Mouse (Mus musculus): Measurements from ENCODE around the gene Sorl1.

Sorl1 gene

DNA sequence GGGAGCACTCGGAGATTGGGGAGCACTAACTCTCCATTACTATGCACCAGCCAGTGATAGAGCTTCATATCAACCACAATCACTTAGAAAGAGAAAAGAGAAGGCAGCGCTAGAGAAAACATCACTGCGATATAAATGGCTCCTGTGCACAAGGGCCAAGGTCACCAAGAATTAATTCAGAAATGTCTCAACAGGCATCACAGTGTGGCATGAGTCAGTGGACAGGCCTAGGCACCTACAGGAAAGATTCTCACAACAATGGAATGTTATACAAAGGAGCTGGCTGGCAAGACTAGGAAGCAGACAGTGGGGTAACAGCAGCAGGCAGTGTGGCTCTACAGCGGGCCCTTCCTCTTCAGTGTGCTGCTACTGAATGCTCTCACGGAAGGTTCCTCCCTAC, 115.6 kb downstream of the Sorl1 start:
- DNase-seq (ENCODE audit: low read depth, low spot score), result no peak

GRCm38 (mm10) chr9:42005101-42005500, 119.0 kb downstream of the Sorl1 start:
- no peak for DNase-seq (ENCODE audit: low read depth, low spot score)

GRCm38 (mm10) chr9:42004140-42004539, 120.0 kb downstream of the Sorl1 start:
- DNase-seq (ENCODE audit: low read depth, low spot score), result no peak

- no peak for DNase-seq (ENCODE audit: low read depth, low spot score)
These were observed 124.3 kb downstream of the Sorl1 start for GRCm38 (mm10) chr9:41999498-42000473.

DNA sequence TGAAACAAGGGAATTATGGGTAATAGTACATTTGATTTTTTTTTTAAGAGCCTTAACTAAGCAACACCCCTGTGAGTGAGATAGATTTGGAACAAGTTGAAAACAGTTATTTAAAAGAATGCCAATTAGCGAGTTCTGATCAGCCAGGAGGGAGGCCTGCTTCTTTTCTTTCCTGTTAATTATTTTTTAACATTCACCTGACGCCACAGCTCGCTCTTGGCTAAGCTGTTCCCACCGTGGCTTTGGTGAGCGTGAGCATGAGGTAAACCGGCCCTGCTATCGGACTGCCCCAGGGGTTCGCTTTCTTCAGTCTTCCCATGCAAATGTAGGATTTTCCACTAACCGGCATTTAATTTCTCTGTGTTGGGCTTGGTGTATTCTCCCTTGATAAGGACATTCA, 128.8 kb downstream of the Sorl1 start:
- no peak for DNase-seq (ENCODE audit: low read depth, low spot score)

DNA sequence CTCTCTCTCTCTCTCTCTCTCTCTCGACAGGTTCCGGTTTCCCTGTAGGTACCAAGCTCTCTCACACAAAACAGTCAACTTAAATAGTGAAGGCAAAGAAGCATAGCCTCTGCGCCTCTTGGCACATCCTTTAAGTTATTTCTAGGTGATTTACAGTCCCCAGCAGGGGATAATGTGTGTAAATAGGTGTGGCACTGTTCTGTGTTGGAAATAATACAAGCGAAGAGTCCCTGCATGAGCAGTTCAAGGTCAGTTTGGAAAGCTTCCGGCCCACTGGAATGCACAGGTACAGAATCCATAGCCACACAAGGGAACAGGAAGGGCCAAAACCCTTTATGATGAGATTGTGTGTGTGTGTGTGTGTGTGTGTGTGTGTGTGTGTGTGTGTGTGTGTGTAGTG, 130.3 kb downstream of the Sorl1 start:
- no peak for DNase-seq (ENCODE audit: low read depth, low spot score)

GRCm38 (mm10) chr9:41992841-41993240, 131.3 kb downstream of the Sorl1 start:
- no peak for DNase-seq (ENCODE audit: low read depth, low spot score)

GRCm38 (mm10) chr9:41985636-41986035, 138.5 kb downstream of the Sorl1 start:
- no peak for DNase-seq (ENCODE audit: low read depth, low spot score)

DNA sequence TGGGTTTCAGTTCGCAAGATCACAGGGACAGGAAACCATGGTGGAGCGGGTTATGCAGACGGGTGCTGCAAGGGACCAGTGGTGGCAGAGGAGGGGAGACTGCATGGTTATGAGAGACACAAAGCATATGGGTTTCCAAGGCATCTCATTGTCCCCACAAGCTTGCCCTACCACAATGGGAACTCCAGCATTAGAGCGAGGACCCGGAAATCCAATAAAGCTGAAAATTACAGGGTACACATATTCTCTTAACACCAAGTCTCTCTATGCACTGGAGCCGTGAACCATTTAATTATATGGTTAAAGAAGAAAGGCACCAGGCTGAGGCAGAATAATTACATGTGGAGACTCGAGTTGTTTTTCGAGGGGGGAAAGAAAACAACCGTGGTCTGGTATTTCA, 139.0 kb downstream of the Sorl1 start:
- DNase-seq (ENCODE audit: low read depth, low spot score), result no peak

- DNase-seq (ENCODE audit: low read depth, low spot score), result no peak
These were observed 139.8 kb downstream of the Sorl1 start for GRCm38 (mm10) chr9:41984306-41984705.

DNA sequence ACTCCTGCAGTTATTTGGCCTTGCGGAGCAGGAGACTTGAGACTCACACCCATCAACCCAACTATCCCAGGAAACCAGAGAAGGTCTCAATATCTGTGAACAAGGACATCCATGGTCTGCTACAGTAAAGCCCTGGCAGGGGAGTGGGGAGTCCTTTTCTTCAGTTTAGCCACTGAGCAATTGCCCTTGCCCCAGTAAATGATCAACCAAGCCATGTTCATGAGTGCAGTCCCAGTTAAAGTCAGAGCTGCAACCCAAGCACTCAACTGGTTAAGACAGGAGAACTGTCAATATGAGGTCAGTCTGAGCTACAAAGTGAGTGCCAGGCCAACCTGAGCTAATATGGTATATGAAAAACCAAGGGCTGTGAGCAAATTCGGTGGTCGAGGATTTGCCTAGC, 140.8 kb downstream of the Sorl1 start:
- DNase-seq (ENCODE audit: low read depth, low spot score), result no peak

DNA sequence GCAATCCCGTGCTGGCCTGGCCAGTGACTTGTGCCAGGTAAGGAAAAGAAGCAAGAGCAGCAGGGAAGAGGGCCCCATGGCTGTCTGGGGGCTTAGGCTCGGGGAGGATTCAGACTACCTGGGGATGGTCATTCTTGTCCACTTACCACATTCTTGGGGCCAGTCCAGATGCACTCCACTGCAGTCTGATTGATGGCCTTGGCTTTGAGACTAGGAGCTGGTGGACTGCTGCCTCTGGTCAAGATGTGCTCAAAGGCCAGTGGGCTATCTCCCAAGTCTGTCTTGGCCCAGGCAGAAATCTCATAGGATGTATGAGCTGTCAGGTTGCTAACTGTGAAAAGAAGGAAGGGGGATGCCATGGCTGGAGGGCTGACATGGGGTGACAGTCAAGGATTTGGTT, 141.3 kb downstream of the Sorl1 start:
- no peak for DNase-seq (ENCODE audit: low read depth, low spot score)

DNA sequence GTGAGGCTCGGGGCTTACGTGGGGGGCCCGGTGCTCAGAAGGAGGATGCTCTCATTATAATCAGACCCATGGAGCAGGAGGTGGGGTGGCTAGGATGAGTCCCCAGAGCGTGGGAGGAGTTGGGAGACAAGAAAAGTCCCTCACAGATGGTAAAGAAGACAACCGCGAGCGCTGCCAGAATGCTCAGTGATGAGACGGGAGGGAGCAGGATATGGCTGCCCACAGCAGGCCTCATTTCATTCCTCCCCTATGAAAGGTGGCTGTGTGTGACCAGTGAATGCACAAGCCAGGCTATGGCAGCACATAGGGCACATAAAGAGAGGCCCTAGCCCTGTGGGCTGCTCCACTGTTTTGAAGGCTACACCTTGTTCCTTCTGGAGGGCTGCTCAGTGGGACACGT, 142.1 kb downstream of the Sorl1 start:
- no peak for DNase-seq (ENCODE audit: low read depth, low spot score)

DNA sequence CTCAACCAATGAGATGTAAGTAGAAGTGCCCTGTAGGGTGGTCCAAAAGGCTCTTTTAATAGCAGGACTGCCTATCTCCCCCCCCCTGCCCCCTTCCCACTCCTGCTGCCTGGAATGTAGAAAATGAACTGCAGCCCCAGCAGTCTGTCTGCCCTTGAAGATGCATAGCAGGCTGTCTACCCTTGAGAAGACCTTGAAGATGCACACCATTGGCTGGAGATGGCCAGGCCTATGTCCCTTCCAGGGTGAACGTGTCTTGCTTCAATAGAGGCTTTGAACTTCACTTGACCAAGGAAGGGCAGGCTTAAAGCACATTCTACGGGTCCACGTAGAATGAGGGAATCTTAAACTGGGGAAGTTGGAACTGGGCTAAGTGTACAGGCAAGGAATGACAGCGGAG, 142.8 kb downstream of the Sorl1 start:
- no peak for DNase-seq (ENCODE audit: low read depth, low spot score)

DNA sequence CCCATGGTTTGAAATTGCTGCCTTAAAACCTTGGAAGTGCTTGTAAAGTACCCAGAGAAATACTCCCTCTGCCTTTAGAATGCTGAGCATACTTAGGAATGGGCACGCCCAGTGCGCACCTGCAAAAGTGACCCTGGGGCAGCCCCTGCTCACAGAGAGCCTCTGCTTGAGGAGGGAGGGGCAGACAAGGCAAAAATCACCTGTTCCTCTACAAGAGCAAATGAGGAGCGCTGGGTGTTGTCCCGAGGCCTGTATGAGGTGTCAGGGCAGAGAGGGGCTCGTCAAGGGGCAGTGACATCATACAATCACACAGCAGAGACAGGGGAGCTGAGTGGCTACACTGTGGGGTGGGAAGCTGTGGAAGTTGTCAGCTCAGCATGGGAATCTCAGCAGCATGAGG, 143.3 kb downstream of the Sorl1 start:
- no peak for DNase-seq (ENCODE audit: low read depth, low spot score)

GRCm38 (mm10) chr9:41978366-41978765, 145.7 kb downstream of the Sorl1 start:
- no peak for DNase-seq (ENCODE audit: low read depth, low spot score)

DNA sequence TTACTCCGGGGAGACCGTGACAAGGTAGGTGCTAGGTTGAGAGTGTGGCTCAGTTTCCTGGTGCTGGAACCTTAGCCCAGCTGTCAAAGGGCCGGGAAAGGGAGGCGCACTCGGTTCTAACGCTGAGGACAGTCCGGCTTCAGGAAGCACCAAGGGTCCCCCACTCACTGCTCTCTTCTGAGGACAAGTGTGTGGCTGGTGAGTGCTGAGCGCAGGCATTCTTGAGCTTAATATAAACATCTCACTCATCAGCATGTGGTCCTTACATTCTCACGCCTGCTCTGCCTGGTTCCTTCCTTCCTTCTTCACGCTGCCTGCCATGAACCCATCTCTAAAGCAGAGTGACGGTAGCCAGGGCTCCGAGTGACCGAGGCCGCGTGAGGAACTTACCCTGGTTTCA, 148.1 kb downstream of the Sorl1 start:
- no peak for DNase-seq (ENCODE audit: low read depth, low spot score)

DNA sequence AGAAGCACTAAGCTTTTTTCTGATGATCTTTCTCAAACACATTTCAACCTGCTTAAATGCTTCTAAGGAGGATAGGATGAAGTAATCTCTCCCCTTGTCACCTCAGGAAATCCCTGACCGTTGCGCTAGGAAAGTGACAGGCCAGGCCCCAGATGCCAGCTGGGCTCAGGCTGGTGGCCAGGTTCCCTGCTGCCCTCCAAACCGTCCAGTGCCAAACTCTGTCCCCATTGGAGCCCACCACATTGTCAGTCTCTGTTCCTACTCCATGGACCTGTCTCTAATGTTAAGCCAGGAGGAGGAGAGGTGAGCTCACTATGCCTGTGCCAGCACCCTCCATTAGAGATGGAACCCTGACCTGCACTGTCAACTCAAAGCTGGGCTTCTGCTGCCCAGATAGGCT, 149.4 kb downstream of the Sorl1 start:
- DNase-seq (ENCODE audit: low read depth, low spot score), result no peak

GRCm38 (mm10) chr9:41973775-41974657, 150.1 kb downstream of the Sorl1 start:
- peak; percentile 62 for DNase-seq (ENCODE audit: low read depth, low spot score)

GRCm38 (mm10) chr9:41969961-41970360, 154.1 kb downstream of the Sorl1 start:
- DNase-seq (ENCODE audit: low read depth, low spot score), result no peak

DNA sequence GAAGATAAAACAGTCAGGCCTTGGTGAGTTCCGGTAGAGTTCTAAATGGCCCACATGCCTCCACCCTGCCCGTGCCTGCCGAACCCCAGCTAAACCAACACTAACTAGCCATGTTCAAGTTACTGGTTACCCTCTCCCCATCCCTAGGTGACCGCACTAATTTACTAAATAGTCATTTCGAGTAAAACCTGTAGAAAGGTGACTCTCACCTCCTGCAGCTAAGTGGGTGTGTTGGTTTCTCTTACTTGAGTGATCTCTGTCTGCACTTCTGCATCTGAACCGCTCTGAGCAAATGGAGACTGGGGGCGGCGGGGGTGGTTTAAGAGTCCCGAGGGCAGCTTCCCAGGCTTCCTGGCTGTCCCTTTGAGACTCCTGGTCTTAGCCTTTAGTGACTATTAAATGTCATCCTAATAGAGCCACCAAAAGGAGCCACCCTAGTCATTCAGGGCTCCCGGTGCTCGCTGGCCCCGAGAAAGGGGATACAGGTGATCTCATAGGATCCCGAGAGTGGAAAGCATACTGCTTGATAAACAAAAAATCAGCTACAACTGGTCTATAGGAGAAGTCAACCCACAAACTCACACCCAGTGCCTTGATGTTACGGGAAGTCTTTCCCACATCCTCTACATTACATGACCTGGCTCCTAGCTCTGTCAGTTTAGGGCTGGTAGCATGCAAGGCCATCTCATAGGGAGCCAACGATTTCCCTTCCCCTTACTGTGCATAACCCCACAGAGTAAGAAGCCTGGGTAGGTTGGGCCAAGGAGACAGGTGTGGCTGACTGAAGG, 155.2 kb downstream of the Sorl1 start:
- no peak for DNase-seq (ENCODE audit: low read depth, low spot score)

GRCm38 (mm10) chr9:41961274-41961673, 162.8 kb downstream of the Sorl1 start:
- DNase-seq (ENCODE audit: low read depth, low spot score), result no peak
